Mouse (Mus musculus) neural tube, embryonic 15.5 days (tissue): ENCODE data around the gene Camp. TPM values are rescaled to one million over a fixed set of nuclear protein-coding genes. Genes with fewer than 3 reads are reported as not detected.

ENCODE experiments used
- ATAC-seq: fragments of 200-750 bp; cut with Nextera tagmentation; 2 replicates; pipeline ENCODE4 v1.8.0; 2017; ENCODE audit warnings: mild to moderate bottlenecking, moderate TSS enrichment, moderate library complexity; ENCODE audit not compliant: low FRiP score
- H3K27ac ChIP-seq: fragments of 300-500 bp; sonication (generic); replicated peaks from 2 replicates; pipeline ENCODE4 v1.5.1; 2015; ENCODE audit warnings: mild to moderate bottlenecking, inconsistent platforms
- H3K27me3 ChIP-seq: fragments of 300-500 bp; sonication (generic); replicated peaks from 2 replicates; pipeline ENCODE4 v1.6.1; 2015; ENCODE audit warnings: inconsistent platforms
- H3K36me3 ChIP-seq: fragments of 300-500 bp; sonication (generic); 2 replicates; pipeline ENCODE4 v1.6.1; 2015; ENCODE audit warnings: inconsistent platforms
- H3K4me1 ChIP-seq: fragments of 300-500 bp; sonication (generic); 2 replicates; pipeline ENCODE4 v1.6.1; 2015; ENCODE audit warnings: inconsistent platforms
- H3K4me2 ChIP-seq: fragments of 300-500 bp; sonication (generic); 2 replicates; pipeline ENCODE4 v1.6.1; 2015; ENCODE audit warnings: inconsistent platforms, mild to moderate bottlenecking, moderate library complexity
- H3K4me3 ChIP-seq: fragments of 300-500 bp; sonication (generic); replicated peaks from 2 replicates; pipeline ENCODE4 v1.5.1; 2015; ENCODE audit warnings: mild to moderate bottlenecking, inconsistent platforms
- H3K9ac ChIP-seq: fragments of 300-500 bp; sonication (generic); replicated peaks from 2 replicates; pipeline ENCODE4 v1.6.1; 2015; ENCODE audit warnings: mild to moderate bottlenecking, inconsistent platforms
- H3K9me3 ChIP-seq: fragments of 300-500 bp; sonication (generic); replicated peaks from 2 replicates; pipeline ENCODE4 v1.6.1; 2016; ENCODE audit warnings: inconsistent platforms
- WGBS: fragments of 180-500 bp; shearing (Covaris S2); methylation state at CpG from one replicate; pipeline ENCODE4 v1.1.7; 2015; ENCODE audit warnings: mixed read lengths; 5-methylcytosine and 5-hydroxymethylcytosine counted together
- polyA plus RNA-seq: library from polyadenylated mRNA; unstranded; fragments of >200 nt; fragmentation: Nextera tagmentation; extraction: Ambion mirVana; gene quantifications from 2 replicates; pipeline ENCODE4 v1.2.1, GENCODE M21; 2015

Gene Camp
- polyA plus RNA-seq, 1 experiment from 2014 or later: 1.3 TPM

- Histone ChIP-seq H3K4me3 (peak overlapping the region; percentile 87), H3K36me3 (peaks cover 25% of the 10 kb centered on the region), H3K27me3 (no peaks in the 10 kb centered on the region), H3K4me2 (peak overlapping the region; percentile 92), H3K9ac (peak overlapping the region; percentile 75), H3K27ac (peak overlapping the region; percentile 81; the same call in 1 of the 2 replicates), H3K4me1 (peaks cover 21% of the 10 kb centered on the region), H3K9me3 (no peaks in the 10 kb centered on the region)
- WGBS: 10% methylated on average over 3 of the region's 3 CpGs
- ATAC-seq: no peak
Observed at GRCm38 (mm10) chr9:109876756-109877155, 27.3 kb upstream of the Camp start.

- Histone ChIP-seq H3K9ac (peak overlapping the region; percentile 75), H3K4me1 (peaks cover 21% of the 10 kb centered on the region), H3K4me2 (peak overlapping the region; percentile 92), H3K27me3 (no peaks in the 10 kb centered on the region), H3K36me3 (peaks cover 20% of the 10 kb centered on the region), H3K4me3 (peak overlapping the region; percentile 87), H3K27ac (peak overlapping the region; percentile 81), H3K9me3 (no peaks in the 10 kb centered on the region)
- under 1% methylated on average over 76 of the region's 76 CpGs for WGBS
- ATAC-seq: peak; percentile 74
Observed at GRCm38 (mm10) chr9:109875695-109876601, 26.5 kb upstream of the Camp start.

GRCm38 (mm10) chr9:109874797-109875691 lies 25.6 kb upstream of the Camp start, which contains the start of gene Cdc25a:
Gene Cdc25a, plus strand, starts transcription at chr9:109875579.
- Histone ChIP-seq H3K9me3 (no peaks in the 10 kb centered on the region), H3K36me3 (peaks cover 11% of the 10 kb centered on the region), H3K27ac (peak within 1 kb of the TSS; percentile 81), H3K4me3 (peak within 1 kb of the TSS; percentile 87), H3K9ac (peak within 1 kb of the TSS; percentile 75), H3K4me2 (peak within 1 kb of the TSS; percentile 92), H3K27me3 (no peaks in the 10 kb centered on the region), H3K4me1 (peaks cover 21% of the 10 kb centered on the region)
- WGBS: 6% methylated on average over 33 of the region's 33 CpGs
- ATAC-seq: peak; percentile 93

- no peaks in the 10 kb centered on the region for H3K36me3 ChIP-seq
- H3K4me2 ChIP-seq: no peak overlapping the region
- 52% methylated on average over 6 of the region's 6 CpGs for WGBS
- peaks cover 4% of the 10 kb centered on the region for H3K4me1 ChIP-seq
- no peaks in the 10 kb centered on the region for H3K27me3 ChIP-seq
- H3K4me3 ChIP-seq: no peak overlapping the region
- H3K9ac ChIP-seq: no peak overlapping the region
- no peaks in the 10 kb centered on the region for H3K9me3 ChIP-seq
- ATAC-seq: no peak
- H3K27ac ChIP-seq: no peak overlapping the region
Observed at GRCm38 (mm10) chr9:109870983-109871572, 21.7 kb upstream of the Camp start.

- Histone ChIP-seq H3K4me1 (0 out of 2 replicates have a peak, but pooled peaks cover 6% of the 10 kb centered on the region), H3K27ac (no peak overlapping the region), H3K4me2 (no peak overlapping the region), H3K9me3 (no peaks in the 10 kb centered on the region), H3K27me3 (no peaks in the 10 kb centered on the region), H3K36me3 (no peaks in the 10 kb centered on the region), H3K9ac (no peak overlapping the region), H3K4me3 (no peak overlapping the region)
- 80% methylated on average over 2 of the region's 2 CpGs for WGBS
- ATAC-seq: no peak
Observed at GRCm38 (mm10) chr9:109866218-109866617, 16.8 kb upstream of the Camp start.

- Histone ChIP-seq H3K27ac (no peak overlapping the region), H3K9me3 (no peaks in the 10 kb centered on the region), H3K9ac (no peak overlapping the region), H3K4me1 (0 out of 2 replicates have a peak, but pooled peaks cover 6% of the 10 kb centered on the region), H3K36me3 (no peaks in the 10 kb centered on the region), H3K4me3 (no peak overlapping the region), H3K27me3 (no peaks in the 10 kb centered on the region), H3K4me2 (no peak overlapping the region)
- no peak for ATAC-seq
- 59% methylated on average over 3 of the region's 3 CpGs for WGBS
Observed at GRCm38 (mm10) chr9:109863085-109863484, 13.7 kb upstream of the Camp start.

- peak; percentile 59; the same call in 1 of the 2 replicates for ATAC-seq
- H3K4me3 ChIP-seq: no peak overlapping the region
- no peak overlapping the region for H3K27ac ChIP-seq
- no peaks in the 10 kb centered on the region for H3K36me3 ChIP-seq
- H3K4me2 ChIP-seq: peak overlapping the region; percentile 49
- H3K9ac ChIP-seq: no peak overlapping the region
- 0 out of 2 replicates have a peak, but pooled peaks cover 6% of the 10 kb centered on the region for H3K4me1 ChIP-seq
- H3K9me3 ChIP-seq: no peaks in the 10 kb centered on the region
- H3K27me3 ChIP-seq: no peaks in the 10 kb centered on the region
- 17% methylated on average over 19 of the region's 20 CpGs for WGBS
Observed at GRCm38 (mm10) chr9:109862397-109863044, 13.1 kb upstream of the Camp start.

GRCm38 (mm10) chr9:109855947-109856346 lies 6.5 kb upstream of the Camp start:
- Histone ChIP-seq H3K27ac (no peak overlapping the region), H3K4me3 (no peak overlapping the region), H3K27me3 (no peaks in the 10 kb centered on the region), H3K4me2 (no peak overlapping the region), H3K36me3 (no peaks in the 10 kb centered on the region), H3K9ac (no peak overlapping the region), H3K9me3 (no peaks in the 10 kb centered on the region), H3K4me1 (no peaks in the 10 kb centered on the region)
- no peak for ATAC-seq
- WGBS: 86% methylated on average over 6 of the region's 6 CpGs

- Histone ChIP-seq H3K27ac (no peak overlapping the region), H3K9ac (no peak overlapping the region), H3K9me3 (no peaks in the 10 kb centered on the region), H3K4me3 (no peak overlapping the region), H3K36me3 (no peaks in the 10 kb centered on the region), H3K4me2 (no peak overlapping the region), H3K4me1 (0 out of 2 replicates have a peak, but pooled peaks cover under 1% of the 10 kb centered on the region), H3K27me3 (no peaks in the 10 kb centered on the region)
- no peak for ATAC-seq
- 77% methylated on average over 2 of the region's 2 CpGs for WGBS
Observed at GRCm38 (mm10) chr9:109854341-109854740, 4.9 kb upstream of the Camp start.

- Histone ChIP-seq H3K4me2 (no peak overlapping the region), H3K9ac (no peak overlapping the region), H3K4me1 (peaks cover 5% of the 10 kb centered on the region; the same call in 1 of the 2 replicates), H3K4me3 (no peak overlapping the region), H3K9me3 (no peaks in the 10 kb centered on the region), H3K27ac (no peak overlapping the region), H3K27me3 (no peaks in the 10 kb centered on the region), H3K36me3 (peaks cover 3% of the 10 kb centered on the region; the same call in 1 of the 2 replicates)
- no peak for ATAC-seq
- WGBS: 88% methylated on average over 5 of the region's 5 CpGs
Observed at GRCm38 (mm10) chr9:109850099-109850498, 682 bp upstream of the Camp start.

- Histone ChIP-seq H3K4me3 (peak overlapping the region; percentile 74), H3K27ac (peak overlapping the region; percentile 92), H3K9ac (peak overlapping the region; percentile 69), H3K36me3 (peaks cover 15% of the 10 kb centered on the region), H3K4me1 (peaks cover 13% of the 10 kb centered on the region), H3K4me2 (peak overlapping the region; percentile 92), H3K27me3 (no peaks in the 10 kb centered on the region), H3K9me3 (no peaks in the 10 kb centered on the region)
- peak; percentile 59 for ATAC-seq
- WGBS: 7% methylated on average over 6 of the region's 6 CpGs
Observed at GRCm38 (mm10) chr9:109833088-109833412, 16.4 kb downstream of the Camp start.
